Mouse (Mus musculus): Measurements from ENCODE around the gene Dis3l2. TPM values are rescaled to one million over a fixed set of nuclear protein-coding genes. Genes with fewer than 3 reads are reported as not detected.

Dis3l2 gene
- total and polyA plus RNA-seq, 2 experiments from 2014 or later: 33.3 to 45.7 TPM

DNA sequence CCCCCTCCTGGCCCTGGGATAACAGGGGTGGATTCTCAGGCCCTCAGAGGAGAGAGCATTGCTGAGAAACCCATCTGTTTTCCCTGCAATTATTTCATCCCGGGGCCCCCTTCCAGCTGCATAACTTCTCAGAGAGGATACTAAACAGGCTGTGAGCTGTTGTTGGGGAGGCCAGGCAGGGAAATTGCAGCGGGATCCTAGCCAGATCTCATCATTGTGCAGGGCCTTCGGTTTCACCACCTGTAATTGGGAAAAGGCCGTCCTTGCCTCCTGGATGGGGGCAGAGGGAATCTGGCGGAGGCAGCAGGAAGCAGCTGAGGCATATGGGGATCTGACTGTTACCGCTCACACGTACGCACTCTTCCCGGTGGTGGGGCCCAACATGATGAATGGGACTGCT lies 29.2 kb upstream of the Dis3l2 start:
- H3K27ac ChIP-seq (ENCODE audit: low read depth, low read length): no peak overlapping the region

DNA sequence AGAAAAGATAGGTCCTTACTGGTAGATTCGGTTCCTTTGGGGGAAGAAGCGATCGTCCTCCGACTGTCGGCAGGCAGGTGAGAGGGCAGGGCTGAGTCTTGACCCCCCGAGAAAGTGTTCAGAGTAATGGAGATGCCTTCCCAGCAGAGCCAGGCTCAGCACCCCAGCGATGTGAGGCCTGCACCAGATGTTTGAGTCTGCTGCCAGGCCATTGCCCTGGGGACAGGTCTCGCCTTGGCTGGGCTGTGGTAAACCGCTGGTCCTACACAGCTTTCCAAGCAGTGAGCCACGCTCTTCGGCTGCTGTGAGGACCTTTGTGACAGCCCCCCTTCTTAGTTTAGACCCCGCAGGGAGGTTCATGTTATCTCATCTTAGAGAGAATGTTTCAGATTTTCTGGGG lies 28.5 kb upstream of the Dis3l2 start:
- Histone ChIP-seq H3K36me3 (ENCODE audit: insufficient read depth, low read length) (no peaks in the 10 kb centered on the region), H3K27ac (ENCODE audit: low read depth, low read length) (no peak overlapping the region), H3K4me2 (ENCODE audit: low read depth, low read length, poor library complexity, severe bottlenecking) (no peak overlapping the region), H3K9ac (replicated peaks; ENCODE audit: low read length, poor library complexity, severe bottlenecking) (no peak overlapping the region), H3K9me3 (ENCODE audit: low read length) (no peaks in the 10 kb centered on the region), H3K27me3 (ENCODE audit: insufficient read depth, low read length) (no peaks in the 10 kb centered on the region), H3K4me1 (ENCODE audit: insufficient read depth, low read length) (no peaks in the 10 kb centered on the region), H3K4me3 (ENCODE audit: low read depth, low read length) (no peak overlapping the region)
- 90% methylated on average over 12 of the region's 12 CpGs for WGBS
- TF ChIP-seq CTCF (IDR thresholded peaks at IDR 0.05): no peak
- DNase-seq (ENCODE audit: low spot score) (no peak), ATAC-seq (ENCODE audit: low FRiP score) (no peak)

More for the DNA sequence above, 29.2 kb upstream of the Dis3l2 start:
- Histone ChIP-seq H3K9me3 (ENCODE audit: low read length) (no peaks in the 10 kb centered on the region), H3K4me2 (ENCODE audit: low read depth, low read length, poor library complexity, severe bottlenecking) (no peak overlapping the region), H3K4me1 (ENCODE audit: insufficient read depth, low read length) (no peaks in the 10 kb centered on the region), H3K27me3 (ENCODE audit: insufficient read depth, low read length) (no peaks in the 10 kb centered on the region), H3K9ac (replicated peaks; ENCODE audit: low read length, poor library complexity, severe bottlenecking) (no peak overlapping the region), H3K36me3 (ENCODE audit: insufficient read depth, low read length) (no peaks in the 10 kb centered on the region), H3K4me3 (ENCODE audit: low read depth, low read length) (no peak overlapping the region)
- TF ChIP-seq CTCF (IDR thresholded peaks at IDR 0.05): no peak
- no peak for DNase-seq (ENCODE audit: low spot score)
- no peak for ATAC-seq (ENCODE audit: low FRiP score)
- WGBS: 78% methylated on average over 9 of the region's 9 CpGs

GRCm38 (mm10) chr1:86677624-86678023 lies 26.0 kb upstream of the Dis3l2 start:
- H3K36me3 ChIP-seq (ENCODE audit: insufficient read depth, low read length): no peaks in the 10 kb centered on the region
- H3K4me3 ChIP-seq (ENCODE audit: low read depth, low read length): no peak overlapping the region
- H3K9me3 ChIP-seq (ENCODE audit: low read length): no peaks in the 10 kb centered on the region
- H3K27ac ChIP-seq (ENCODE audit: low read depth, low read length): no peak overlapping the region
- H3K27me3 ChIP-seq (ENCODE audit: insufficient read depth, low read length): no peaks in the 10 kb centered on the region
- no peak for DNase-seq (ENCODE audit: low spot score)
- 87% methylated on average over 3 of the region's 3 CpGs for WGBS
- H3K4me2 ChIP-seq (ENCODE audit: low read depth, low read length, poor library complexity, severe bottlenecking): no peak overlapping the region
- no peak overlapping the region for H3K9ac ChIP-seq (replicated peaks; ENCODE audit: low read length, poor library complexity, severe bottlenecking)
- no peak for ATAC-seq (ENCODE audit: low FRiP score)
- H3K4me1 ChIP-seq (ENCODE audit: insufficient read depth, low read length): no peaks in the 10 kb centered on the region
- no peak for TF ChIP-seq CTCF (IDR thresholded peaks at IDR 0.05)

GRCm38 (mm10) chr1:86678667-86679066 lies 24.9 kb upstream of the Dis3l2 start:
- H3K27ac ChIP-seq (ENCODE audit: low read depth, low read length): no peak overlapping the region
- WGBS: 90% methylated on average over 10 of the region's 10 CpGs
- no peak overlapping the region for H3K4me2 ChIP-seq (ENCODE audit: low read depth, low read length, poor library complexity, severe bottlenecking)
- no peak for ATAC-seq (ENCODE audit: low FRiP score)
- H3K4me1 ChIP-seq (ENCODE audit: insufficient read depth, low read length): no peaks in the 10 kb centered on the region
- no peaks in the 10 kb centered on the region for H3K27me3 ChIP-seq (ENCODE audit: insufficient read depth, low read length)
- no peak overlapping the region for H3K9ac ChIP-seq (replicated peaks; ENCODE audit: low read length, poor library complexity, severe bottlenecking)
- no peak overlapping the region for H3K4me3 ChIP-seq (ENCODE audit: low read depth, low read length)
- no peaks in the 10 kb centered on the region for H3K36me3 ChIP-seq (ENCODE audit: insufficient read depth, low read length)
- H3K9me3 ChIP-seq (ENCODE audit: low read length): no peaks in the 10 kb centered on the region
- DNase-seq (ENCODE audit: low spot score): no peak
- TF ChIP-seq CTCF (IDR thresholded peaks at IDR 0.05): no peak

DNA sequence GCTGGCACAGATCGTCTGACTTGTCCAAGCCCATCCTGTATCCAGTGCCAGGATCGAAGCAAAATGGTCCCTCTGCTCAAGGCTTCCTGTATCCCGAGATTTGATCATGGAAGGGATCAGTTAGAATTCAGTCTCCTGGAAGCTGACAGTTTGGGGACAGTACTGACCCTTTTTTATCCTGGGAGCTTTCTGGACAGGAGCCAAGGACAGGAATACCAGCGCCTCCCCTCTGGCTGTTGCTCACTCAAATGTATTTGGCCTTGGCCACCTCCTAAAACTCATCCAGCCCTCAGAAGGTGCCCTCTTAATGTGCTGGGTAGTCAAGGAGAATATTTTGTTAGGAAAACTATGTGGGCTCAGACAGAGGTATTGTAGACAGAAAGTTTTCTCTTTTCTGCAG lies 16.4 kb upstream of the Dis3l2 start:
- H3K27me3 ChIP-seq (ENCODE audit: insufficient read depth, low read length): no peaks in the 10 kb centered on the region
- ATAC-seq (ENCODE audit: low FRiP score) (no peak), DNase-seq (ENCODE audit: low spot score) (no peak)
- no peak for TF ChIP-seq CTCF (IDR thresholded peaks at IDR 0.05)
- H3K9me3 ChIP-seq (ENCODE audit: low read length): no peaks in the 10 kb centered on the region
- no peak overlapping the region for H3K27ac ChIP-seq (ENCODE audit: low read depth, low read length)
- H3K4me2 ChIP-seq (ENCODE audit: low read depth, low read length, poor library complexity, severe bottlenecking): no peak overlapping the region
- H3K4me1 ChIP-seq (ENCODE audit: insufficient read depth, low read length): no peaks in the 10 kb centered on the region
- H3K9ac ChIP-seq (replicated peaks; ENCODE audit: low read length, poor library complexity, severe bottlenecking): no peak overlapping the region
- 87% methylated on average over 4 of the region's 4 CpGs for WGBS
- H3K36me3 ChIP-seq (ENCODE audit: insufficient read depth, low read length): no peaks in the 10 kb centered on the region
- H3K4me3 ChIP-seq (ENCODE audit: low read depth, low read length): no peak overlapping the region

DNA sequence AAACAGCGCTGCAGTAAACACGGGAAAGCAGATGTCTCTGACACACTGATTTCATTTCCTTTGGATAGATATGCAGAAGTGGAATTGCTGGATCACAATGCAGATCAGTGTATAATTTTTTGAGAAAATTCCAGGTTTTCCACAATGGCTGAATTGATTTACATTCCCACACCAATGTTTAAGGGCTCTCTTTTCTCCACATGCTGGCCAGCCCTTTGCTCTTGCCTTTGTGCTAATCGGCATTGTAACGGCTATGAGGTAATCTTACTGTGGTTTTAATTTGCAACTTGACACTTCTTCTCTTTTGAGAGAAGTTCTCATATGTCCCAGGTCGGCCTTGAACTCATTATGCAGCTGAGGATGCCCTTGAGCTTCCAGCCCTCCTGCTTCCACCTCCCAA lies 12.6 kb upstream of the Dis3l2 start:
- ATAC-seq (ENCODE audit: low FRiP score) (no peak), DNase-seq (ENCODE audit: low spot score) (no peak)
- WGBS: 66% methylated on average over 5 of the region's 5 CpGs
- Histone ChIP-seq H3K27ac (ENCODE audit: low read depth, low read length) (no peak overlapping the region), H3K4me3 (ENCODE audit: low read depth, low read length) (no peak overlapping the region), H3K9ac (replicated peaks; ENCODE audit: low read length, poor library complexity, severe bottlenecking) (no peak overlapping the region), H3K36me3 (ENCODE audit: insufficient read depth, low read length) (no peaks in the 10 kb centered on the region), H3K27me3 (ENCODE audit: insufficient read depth, low read length) (no peaks in the 10 kb centered on the region), H3K4me2 (ENCODE audit: low read depth, low read length, poor library complexity, severe bottlenecking) (no peak overlapping the region), H3K4me1 (ENCODE audit: insufficient read depth, low read length) (no peaks in the 10 kb centered on the region), H3K9me3 (ENCODE audit: low read length) (no peaks in the 10 kb centered on the region)
- no peak for TF ChIP-seq CTCF (IDR thresholded peaks at IDR 0.05)
